Mouse (Mus musculus): ENCODE measurements around the gene Thbs3. TPM values are rescaled to one million over a fixed set of nuclear protein-coding genes. Genes with fewer than 3 reads are reported as not detected.

Thbs3 gene
- total and polyA plus RNA-seq, 3 experiments: 4.3 to 6.1 (median 5.7) TPM

DNA sequence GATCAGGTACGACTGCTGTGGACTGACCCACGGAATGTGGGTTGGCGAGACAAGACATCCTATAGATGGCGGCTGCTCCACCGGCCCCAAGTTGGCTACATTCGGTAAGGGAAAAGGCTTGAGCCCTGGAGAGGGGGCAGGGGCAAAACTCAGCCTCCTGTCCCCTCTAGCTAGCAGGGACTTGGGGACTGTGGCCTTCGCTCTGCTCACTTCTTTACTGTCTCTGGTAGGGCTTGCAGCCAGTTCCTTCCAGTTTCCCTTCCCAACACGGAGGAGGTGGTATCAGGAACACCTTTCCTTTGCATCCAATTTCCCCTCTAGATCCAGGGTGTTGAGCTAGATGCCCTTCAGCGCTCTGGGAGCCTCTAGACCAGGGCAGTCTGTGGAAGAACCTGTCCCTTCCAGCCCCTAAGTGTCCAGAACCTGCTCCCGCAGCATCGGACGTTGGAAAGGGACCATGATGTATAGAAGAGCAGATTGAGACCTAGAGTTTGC is 10.4 kb downstream of the Thbs3 start:
- dilution Hi-C loops (cut with MboI; ENCODE audit: extremely low pct_ligation_motif_present, extremely low pct_unique_long_range_greater_than_20kb, low sequenced_read_pairs) (no loop called here), in situ Hi-C loops (cut with MboI; ENCODE audit: low pct_ligation_motif_present, low pct_unique_long_range_greater_than_20kb, low sequenced_read_pairs) (no loop called here)
- peaks cover 0 to 12% of the 10 kb centered on the region in 2 experiments; a peak in 2 of 4 replicates for H3K4me1 ChIP-seq (ENCODE audit: control insufficient read depth in 1 of 2, insufficient read depth in 2 of 2)
- no peaks in the 10 kb centered on the region for H3K27me3 ChIP-seq (replicated peaks)
- no peak overlapping the region for H3K9ac ChIP-seq (ENCODE audit: insufficient read depth, low read depth)
- no peak for TF ChIP-seq MYC (IDR thresholded peaks at IDR 0.05; ENCODE audit: low read depth, low read length)
- no peak for TF ChIP-seq JUN (IDR thresholded peaks at IDR 0.05; ENCODE audit: insufficient read depth, low read depth, low read length)
- no peak for TF ChIP-seq EP300 (IDR thresholded peaks at IDR 0.05; ENCODE audit: low read length)
- no peak for TF ChIP-seq ZNF384 (IDR thresholded peaks at IDR 0.05; ENCODE audit: low read depth, low read length)
- TF ChIP-seq JUND (conservative IDR thresholded peaks at IDR 0.05; ENCODE audit: low read depth, low read length): no peak
- TF ChIP-seq TBP (conservative IDR thresholded peaks at IDR 0.05; ENCODE audit: low read depth, low read length): no peak
- TF ChIP-seq CHD2 (IDR thresholded peaks at IDR 0.05; ENCODE audit: low read length): no peak
- no peak for TF ChIP-seq ZMIZ1 (IDR thresholded peaks at IDR 0.05; ENCODE audit: low read depth, low read length)
- no peak for TF ChIP-seq USF1 (IDR thresholded peaks at IDR 0.05; ENCODE audit: low read depth, low read length)
- TF ChIP-seq GABPA (IDR thresholded peaks at IDR 0.05; ENCODE audit: insufficient replicate concordance, low read depth, low read length): no peak
- no peak for TF ChIP-seq SMC3 (IDR thresholded peaks at IDR 0.05; ENCODE audit: low read depth, low read length)
- no peak for TF ChIP-seq NELFE (IDR thresholded peaks at IDR 0.05; ENCODE audit: low read depth, low read length)
- TF ChIP-seq SIN3A (IDR thresholded peaks at IDR 0.05; ENCODE audit: low read length): no peak
- TF ChIP-seq RAD21 (IDR thresholded peaks at IDR 0.05; ENCODE audit: low read depth, low read length): no peak
- no peak for TF ChIP-seq TCF12 (IDR thresholded peaks at IDR 0.05; ENCODE audit: low read depth, low read length)
- TF ChIP-seq PAX5 (IDR thresholded peaks at IDR 0.05; ENCODE audit: low read length): no peak
- no peak for TF ChIP-seq POLR2A (IDR thresholded peaks at IDR 0.05; ENCODE audit: low read depth, low read length)
- H3K36me3 ChIP-seq (replicated peaks in 1 of 2; ENCODE audit: control insufficient read depth in 1 of 2, insufficient read depth in 1 of 2, low read length in 1 of 2): peaks cover 0 to 24% of the 10 kb centered on the region in 2 experiments
- no peak for DNase-seq (ENCODE audit: extremely low read depth)
- no peak overlapping the region for H3K4me2 ChIP-seq (ENCODE audit: insufficient read depth, low read depth, poor library complexity, severe bottlenecking)
- no peak overlapping the region for H3K4me3 ChIP-seq (replicated peaks in 1 of 3; ENCODE audit: low read depth in 2 of 3, low read length in 2 of 3, poor library complexity in 1 of 3)
- no peaks in the 10 kb centered on the region for H3K9me3 ChIP-seq (replicated peaks; ENCODE audit: low read length)
- H3K27ac ChIP-seq (ENCODE audit: insufficient read depth, low read depth): no peak overlapping the region
- no peaks in the 10 kb centered on the region for H3K79me2 ChIP-seq (replicated peaks; ENCODE audit: control insufficient read depth, extremely low read depth, insufficient read depth, poor library complexity, severe bottlenecking)

- DNase-seq (ENCODE audit: extremely low read depth): no peak
- in situ Hi-C loops (cut with MboI; ENCODE audit: low pct_ligation_motif_present, low pct_unique_long_range_greater_than_20kb, low sequenced_read_pairs) (no loop called here), dilution Hi-C loops (cut with MboI; ENCODE audit: extremely low pct_ligation_motif_present, extremely low pct_unique_long_range_greater_than_20kb, low sequenced_read_pairs) (no loop called here)
- peaks cover 2 to 18% of the 10 kb centered on the region in 2 experiments; a peak in 3 of 4 replicates for H3K4me1 ChIP-seq (ENCODE audit: control insufficient read depth in 1 of 2, insufficient read depth in 2 of 2)
- H3K79me2 ChIP-seq (replicated peaks; ENCODE audit: control insufficient read depth, extremely low read depth, insufficient read depth, poor library complexity, severe bottlenecking): no peaks in the 10 kb centered on the region
- H3K4me3 ChIP-seq (replicated peaks in 1 of 3; ENCODE audit: low read depth in 2 of 3, low read length in 2 of 3, poor library complexity in 1 of 3): no peak overlapping the region
- no peaks in the 10 kb centered on the region for H3K27me3 ChIP-seq (replicated peaks)
- TF ChIP-seq POLR2AphosphoS2 (IDR thresholded peaks at IDR 0.05; ENCODE audit: low read depth, low read length) (no peak), IRF4 (IDR thresholded peaks at IDR 0.05; ENCODE audit: low read depth, low read length) (no peak), E2F4 (IDR thresholded peaks at IDR 0.05; ENCODE audit: insufficient replicate concordance, low read depth, low read length) (no peak), ZMIZ1 (IDR thresholded peaks at IDR 0.05; ENCODE audit: low read depth, low read length) (no peak)
- no peaks in the 10 kb centered on the region for H3K9me3 ChIP-seq (replicated peaks; ENCODE audit: low read length)
- peaks cover 0 to 24% of the 10 kb centered on the region in 2 experiments for H3K36me3 ChIP-seq (replicated peaks in 1 of 2; ENCODE audit: control insufficient read depth in 1 of 2, insufficient read depth in 1 of 2, low read length in 1 of 2)
- H3K4me2 ChIP-seq (ENCODE audit: insufficient read depth, low read depth, poor library complexity, severe bottlenecking): no peak overlapping the region
- no peak overlapping the region for H3K9ac ChIP-seq (ENCODE audit: insufficient read depth, low read depth)
- no peak overlapping the region for H3K27ac ChIP-seq (ENCODE audit: insufficient read depth, low read depth)
Observed at GRCm38 (mm10) chr3:89225918-89226317, 10.9 kb downstream of the Thbs3 start.

Data from CH12.LX (cell line).